Mouse (Mus musculus) lung, adult 2 months (tissue): ENCODE measurements at regions not wholly inside any gene's neighbourhood (a gene's known extent, or its start where the extent isn't known, plus 50 kb on each side); places are given as distances from the start of the nearest gene placed in this dataset.

Source experiments
- DNase-seq: peaks from one replicate; pipeline ENCODE4 v3.0.0; 2022
- H3K4me1 ChIP-seq: fragments of 200-500 bp; 2 replicates; pipeline ENCODE4 v1.6.1; 2011; ENCODE audit warnings: low read length; ENCODE audit not compliant: control insufficient read depth, insufficient read depth
- H3K4me3 ChIP-seq: fragments of 200-500 bp; replicated peaks from 2 replicates; pipeline ENCODE3; 2011; ENCODE audit warnings: low read depth, mild to moderate bottlenecking, control low read depth, low read length; ENCODE audit errors: extremely low read depth
- CTCF ChIP-seq: fragments of 200-500 bp; IDR thresholded peaks from 2 replicates; pipeline ENCODE4 v1.5.1; 2011; ENCODE audit warnings: mild to moderate bottlenecking, low read length, control low read depth; ENCODE audit not compliant: insufficient read depth
- POLR2A ChIP-seq: fragments of 200-500 bp; IDR thresholded peaks from 2 replicates; pipeline ENCODE4 v1.6.1; 2011; ENCODE audit warnings: low read depth, mild to moderate bottlenecking, control low read depth, low read length, borderline replicate concordance; ENCODE audit errors: extremely low read depth
- WGBS: fragments of 180-500 bp; shearing (Covaris S2); methylation state at CpG from one replicate; pipeline ENCODE4 v1.1.7; 2018; 5-methylcytosine and 5-hydroxymethylcytosine counted together

- TF ChIP-seq CTCF = no peak
- H3K4me3 ChIP-seq = no peak overlapping the region
- WGBS = 46% methylated on average over 2 of the region's 2 CpGs
- DNase-seq = no peak
- no peaks in the 10 kb centered on the region for H3K4me1 ChIP-seq
Observed at GRCm38 (mm10) chr10:46174035-46174434, 596.4 kb downstream of the Hace1 start.

DNA sequence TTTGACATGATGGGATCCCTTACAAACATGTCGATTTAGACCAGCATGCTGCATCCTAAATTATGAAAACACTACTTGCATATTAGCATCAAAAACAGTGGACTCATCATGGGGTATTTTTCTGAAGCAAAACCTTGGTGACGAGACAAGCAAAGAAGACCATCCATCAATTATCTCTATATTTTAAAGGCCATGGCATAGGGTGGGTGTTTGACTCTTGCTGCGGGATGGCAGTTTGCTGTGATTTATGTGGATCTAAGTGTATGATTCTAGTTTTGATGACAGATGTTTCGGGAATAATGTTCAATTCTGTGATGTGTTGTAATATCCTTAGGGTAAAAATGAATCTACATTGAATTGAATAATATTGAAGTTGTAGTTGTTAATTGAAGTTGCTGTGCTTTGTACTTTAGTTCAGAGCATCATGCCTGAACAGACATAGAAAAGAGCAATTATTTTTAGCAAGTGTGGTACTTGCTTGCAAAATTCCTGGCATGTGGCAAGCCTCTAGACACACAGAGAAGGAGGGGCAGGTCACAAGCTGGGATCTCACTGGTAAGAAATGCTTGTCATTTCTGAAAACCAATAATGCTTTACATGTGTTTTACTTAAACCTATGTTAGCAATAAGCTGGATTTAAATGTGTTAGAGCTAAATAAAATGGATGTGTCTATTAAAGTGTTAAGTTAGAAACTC lies 608.3 kb downstream of the Hace1 start:
- no peaks in the 10 kb centered on the region for H3K4me1 ChIP-seq
- TF ChIP-seq CTCF (no peak), POLR2A (no peak)

DNA sequence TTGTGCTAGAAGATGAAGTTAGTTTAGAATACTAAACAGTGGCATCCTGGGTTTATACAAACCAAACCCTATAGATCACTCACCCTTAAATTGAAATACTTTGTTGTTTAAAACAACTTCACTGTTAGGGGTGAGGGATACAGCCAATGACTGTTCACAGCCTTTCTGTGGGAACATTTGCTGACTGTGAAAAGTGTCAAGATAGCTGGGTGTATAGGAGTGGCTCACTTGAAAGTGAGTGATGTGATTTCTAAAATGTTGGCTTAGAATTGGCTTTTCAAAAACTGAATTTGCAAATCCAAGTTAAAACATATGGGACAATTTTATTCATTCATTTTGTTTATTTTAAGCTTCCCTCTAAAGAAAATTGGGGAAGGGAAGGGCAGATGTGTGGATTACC lies 616.5 kb downstream of the Hace1 start:
- TF ChIP-seq POLR2A (no peak), CTCF (no peak)

More for the DNA sequence above, 608.3 kb downstream of the Hace1 start:
- H3K4me3 ChIP-seq = no peak overlapping the region
- no peak for DNase-seq
- WGBS = 68% methylated on average over 4 of the region's 4 CpGs

DNA sequence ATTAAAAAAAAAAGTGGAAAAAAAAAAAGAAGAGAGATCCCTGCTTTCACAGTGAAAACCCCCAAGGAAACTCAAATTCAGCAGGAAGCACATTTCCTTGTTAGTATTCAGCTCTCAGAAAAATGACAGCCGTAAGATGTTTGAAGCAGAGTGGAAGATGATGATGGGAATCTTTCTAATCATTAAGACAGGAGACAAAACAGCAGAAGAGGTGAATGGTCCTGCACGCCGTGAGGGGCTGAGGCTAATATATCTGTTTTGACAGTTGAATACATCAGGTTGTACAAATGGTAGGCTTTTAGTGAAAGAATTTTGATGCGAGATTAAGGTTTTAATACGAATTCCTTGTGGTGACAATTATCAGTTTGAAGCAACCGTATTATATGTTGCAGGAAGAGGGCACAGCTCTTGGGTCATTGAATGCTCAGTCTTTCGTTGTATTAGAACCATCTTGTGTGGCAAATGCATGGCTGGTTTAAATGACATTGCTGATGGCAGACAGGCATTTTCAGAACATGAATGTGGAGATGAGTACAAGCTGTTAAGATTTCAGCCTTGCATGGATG lies 649.3 kb downstream of the Hace1 start:
- no peak for DNase-seq
- H3K4me1 ChIP-seq = no peaks in the 10 kb centered on the region
- WGBS = 54% methylated on average over 7 of the region's 7 CpGs
- no peak overlapping the region for H3K4me3 ChIP-seq
- TF ChIP-seq CTCF (no peak), POLR2A (no peak)

More for the DNA sequence above, 616.5 kb downstream of the Hace1 start:
- Histone ChIP-seq H3K4me1 (no peaks in the 10 kb centered on the region), H3K4me3 (no peak overlapping the region)
- no peak for DNase-seq

- WGBS = 63% methylated on average over 4 of the region's 4 CpGs
- Histone ChIP-seq H3K4me1 (no peaks in the 10 kb centered on the region), H3K4me3 (no peak overlapping the region)
- DNase-seq = no peak
- TF ChIP-seq POLR2A = no peak
- TF ChIP-seq CTCF = no peak
Observed at GRCm38 (mm10) chr10:46229608-46230007, 652.0 kb downstream of the Hace1 start.

DNA sequence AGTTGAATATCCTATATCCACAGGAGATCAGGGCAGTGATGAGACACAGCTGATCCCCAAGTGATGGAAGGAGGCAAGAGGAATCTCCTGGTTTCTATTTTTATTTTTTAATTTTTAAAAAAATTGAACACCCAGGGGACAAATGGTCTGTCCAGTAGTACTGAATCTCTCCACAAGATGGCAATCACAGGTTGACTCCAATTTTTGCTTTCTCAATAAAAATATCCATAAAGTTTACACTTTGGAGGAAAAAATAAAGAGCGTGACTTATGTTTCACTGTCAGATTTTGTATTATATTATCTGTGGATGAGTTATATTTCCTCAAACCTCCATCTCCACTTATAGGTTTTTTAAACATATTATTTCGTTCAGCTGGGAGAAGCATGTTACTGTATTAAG lies 658.0 kb downstream of the Hace1 start:
- Histone ChIP-seq H3K4me1 (no peaks in the 10 kb centered on the region), H3K4me3 (no peak overlapping the region)
- 28% methylated on average over 2 of the region's 2 CpGs for WGBS
- no peak for TF ChIP-seq POLR2A
- DNase-seq = no peak

GRCm38 (mm10) chr10:46255575-46255974 lies 677.9 kb downstream of the Hace1 start:
- H3K4me1 ChIP-seq = no peaks in the 10 kb centered on the region
- no peak overlapping the region for H3K4me3 ChIP-seq
- no peak for DNase-seq
- TF ChIP-seq CTCF = no peak
- TF ChIP-seq POLR2A = no peak
- 86% methylated on average over 1 of the region's 1 CpGs for WGBS

- no peaks in the 10 kb centered on the region for H3K4me1 ChIP-seq
- H3K4me3 ChIP-seq = no peak overlapping the region
- WGBS = 80% methylated on average over 1 of the region's 1 CpGs
- TF ChIP-seq POLR2A (no peak), CTCF (no peak)
- no peak for DNase-seq
Observed at GRCm38 (mm10) chr10:46269710-46270109, 692.1 kb downstream of the Hace1 start.

DNA sequence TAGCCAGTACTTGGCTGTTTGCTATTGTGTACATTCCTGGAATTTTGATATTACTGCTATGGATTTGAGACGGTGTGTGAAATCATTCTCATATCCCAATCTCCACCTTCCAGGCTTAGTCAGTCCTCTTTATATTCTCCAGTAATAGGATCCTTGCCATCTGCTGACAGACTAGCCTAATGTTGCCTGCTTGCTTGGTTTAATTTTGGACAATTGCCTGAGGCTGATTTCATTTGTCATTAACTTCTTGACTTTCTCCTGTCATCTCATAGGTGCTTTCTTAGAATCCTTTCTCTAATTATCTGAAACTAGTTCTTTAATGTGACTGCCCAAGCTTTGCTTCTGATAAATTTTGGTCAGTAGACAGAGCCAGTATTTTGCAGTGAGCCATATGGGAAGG lies 696.2 kb downstream of the Hace1 start:
- H3K4me3 ChIP-seq = no peak overlapping the region
- no peak for DNase-seq
- TF ChIP-seq POLR2A = no peak
- no peak for TF ChIP-seq CTCF
- WGBS = 49% methylated on average over 1 of the region's 1 CpGs
- H3K4me1 ChIP-seq = no peaks in the 10 kb centered on the region

DNA sequence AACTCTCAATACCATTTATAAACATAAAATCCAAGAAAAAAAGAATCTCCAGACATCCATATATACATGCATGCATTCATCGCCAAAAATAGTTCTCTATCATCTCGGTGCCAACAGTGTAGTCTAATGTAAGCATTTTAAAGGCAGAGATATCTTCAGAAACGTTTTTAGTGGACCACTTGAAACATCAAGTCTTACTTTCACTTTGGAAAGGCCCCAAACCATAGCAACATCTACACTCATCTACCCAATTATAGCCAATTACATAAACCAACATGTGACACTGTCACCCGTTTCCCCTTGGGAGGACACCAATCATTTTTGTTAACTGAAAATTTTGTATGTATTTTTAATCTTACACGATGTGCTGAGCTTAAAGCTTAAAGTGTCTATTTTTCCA lies 716.7 kb downstream of the Hace1 start:
- no peak for DNase-seq
- no peak overlapping the region for H3K4me3 ChIP-seq
- TF ChIP-seq POLR2A (no peak), CTCF (no peak)
- 57% methylated on average over 5 of the region's 5 CpGs for WGBS
- no peaks in the 10 kb centered on the region for H3K4me1 ChIP-seq

DNA sequence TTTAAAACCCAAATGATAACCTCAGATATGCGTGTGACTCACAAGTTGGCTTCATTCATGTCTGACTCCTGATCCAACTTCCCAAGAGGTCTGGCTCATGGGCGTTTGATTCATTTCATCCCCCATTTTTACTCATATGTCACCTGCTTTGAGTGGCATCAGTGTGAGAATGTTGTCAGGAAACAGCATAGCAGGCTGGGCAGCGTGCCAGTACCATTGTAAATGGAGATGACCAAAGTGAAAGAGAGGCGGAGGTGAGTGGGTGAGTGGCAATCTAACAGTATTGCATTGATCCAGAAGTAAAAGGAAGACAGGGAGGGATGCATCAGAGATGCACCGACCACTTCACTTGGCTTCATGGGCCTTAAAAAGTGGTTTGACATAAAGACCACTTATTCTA lies 720.7 kb downstream of the Hace1 start:
- H3K4me1 ChIP-seq = no peaks in the 10 kb centered on the region
- no peak overlapping the region for H3K4me3 ChIP-seq
- WGBS = 51% methylated on average over 5 of the region's 5 CpGs
- no peak for TF ChIP-seq POLR2A
- no peak for TF ChIP-seq CTCF
- DNase-seq = no peak
